Mouse (Mus musculus): ENCODE data around the gene Fap.

Fap gene

GRCm38 (mm10) chr2:62531065-62531464 lies 42.8 kb downstream of the Fap start:
- DNase-seq (ENCODE audit: low spot score), result no peak

DNA sequence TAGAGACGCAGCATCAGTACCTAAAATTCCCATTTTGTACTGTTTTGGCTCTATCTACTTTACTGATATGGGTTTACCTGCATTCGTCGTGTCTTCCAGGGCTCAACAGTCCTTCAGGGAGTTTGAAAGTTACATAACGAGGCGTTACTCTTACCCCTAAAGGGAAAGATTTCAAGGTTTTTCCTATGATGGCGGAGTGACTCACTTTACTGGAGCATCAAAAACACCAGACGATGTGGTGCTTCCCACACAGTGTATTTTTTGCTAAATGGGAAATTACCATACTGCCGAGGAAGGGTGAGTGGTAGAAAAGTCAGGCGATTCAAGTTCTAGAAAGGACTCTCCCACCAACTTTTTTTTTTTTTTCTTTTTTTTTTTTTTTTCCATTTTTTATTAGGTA lies 47.5 kb downstream of the Fap start:
- DNase-seq (ENCODE audit: low spot score), result no peak

GRCm38 (mm10) chr2:62517790-62518189 lies 56.1 kb downstream of the Fap start:
- DNase-seq (ENCODE audit: low spot score), result no peak

- no peak for DNase-seq (ENCODE audit: low spot score)
These were observed 59.4 kb downstream of the Fap start for GRCm38 (mm10) chr2:62514477-62514876.

GRCm38 (mm10) chr2:62513477-62513876 lies 60.4 kb downstream of the Fap start:
- no peak for DNase-seq (ENCODE audit: low spot score)

- no peak for DNase-seq (ENCODE audit: low spot score)
These were observed 66.7 kb downstream of the Fap start for GRCm38 (mm10) chr2:62507130-62507529.

DNA sequence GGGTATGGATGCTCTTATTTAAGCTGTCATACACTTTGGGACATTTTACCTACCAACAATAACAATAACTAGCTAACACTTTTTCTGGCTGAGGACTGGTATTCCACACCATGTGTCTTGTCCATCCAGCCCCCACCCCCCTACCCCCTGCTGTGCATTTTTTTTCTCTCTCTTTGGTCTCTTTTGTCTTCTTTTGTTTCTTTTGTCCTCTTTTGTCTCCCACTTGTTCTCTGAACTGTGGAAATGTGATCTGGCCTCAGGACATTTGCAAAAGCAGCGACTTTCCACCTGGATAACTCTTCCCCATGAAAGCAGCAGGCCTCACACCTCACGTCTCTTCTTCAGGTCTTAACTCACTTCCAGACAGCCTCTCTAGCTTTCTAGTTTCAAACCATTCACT lies 67.4 kb downstream of the Fap start:
- no peak for DNase-seq (ENCODE audit: low spot score)

GRCm38 (mm10) chr2:62504269-62504796 lies 69.5 kb downstream of the Fap start:
- DNase-seq (ENCODE audit: low spot score), result no peak

DNA sequence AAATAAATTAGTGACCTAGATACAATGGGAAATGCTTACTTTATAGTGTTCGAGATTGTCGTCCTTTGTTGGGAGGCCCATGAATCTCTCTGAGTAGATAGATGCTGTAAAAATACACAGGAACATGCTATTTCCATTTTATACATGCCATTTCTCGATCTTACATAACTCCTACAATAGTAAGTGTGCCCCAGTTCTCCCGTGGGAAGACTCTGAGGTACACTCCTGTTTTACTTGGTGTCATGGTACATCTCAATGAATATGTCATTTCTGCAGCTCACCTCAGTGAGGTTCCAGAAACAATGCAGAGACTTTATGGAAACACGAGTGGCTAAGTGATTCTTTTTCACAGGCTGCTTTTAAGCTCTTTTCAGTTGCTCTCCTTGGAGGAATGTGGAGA lies 70.5 kb downstream of the Fap start:
- DNase-seq (ENCODE audit: low spot score), result no peak

DNA sequence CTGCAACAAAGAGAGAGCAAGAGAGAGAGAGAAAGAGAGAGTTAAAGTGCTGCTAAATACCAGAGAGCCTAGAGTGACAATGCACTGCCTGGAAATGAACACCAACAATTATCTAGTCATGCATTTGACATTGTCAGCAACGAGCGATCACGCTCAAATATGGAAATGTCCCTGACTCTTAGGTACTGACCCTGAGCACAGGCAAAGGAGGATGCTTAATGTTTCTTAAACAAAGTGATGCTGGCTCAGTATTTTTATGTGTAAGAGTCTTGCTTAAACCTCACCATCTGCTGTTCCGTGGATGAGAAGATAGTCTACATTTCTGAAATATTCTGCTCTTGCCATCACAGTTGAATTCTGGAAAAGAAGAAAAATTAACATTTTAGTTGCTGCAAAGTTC lies 71.4 kb downstream of the Fap start:
- no peak for DNase-seq (ENCODE audit: low spot score)

DNA sequence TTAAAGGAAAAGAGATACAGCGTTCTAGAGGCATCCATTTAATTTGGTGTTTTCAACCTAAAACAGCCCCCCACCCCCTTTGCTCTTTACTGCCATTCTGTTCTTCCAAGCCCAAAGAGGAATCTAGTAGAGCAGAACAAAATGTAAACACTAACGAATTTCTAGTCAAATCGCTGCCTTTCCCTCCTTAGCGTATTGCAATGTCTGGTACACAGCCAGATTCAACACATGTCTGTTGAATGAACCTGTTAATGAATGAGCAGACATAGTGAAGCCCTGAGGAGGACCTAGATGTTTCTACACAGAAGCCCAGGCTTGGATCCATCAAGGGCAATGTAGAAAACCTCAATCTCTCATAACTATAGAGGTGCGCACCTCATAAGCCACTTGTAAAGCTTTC lies 75.1 kb downstream of the Fap start:
- no peak for DNase-seq (ENCODE audit: low spot score)

- no peak for DNase-seq (ENCODE audit: low spot score)
These were observed 75.8 kb downstream of the Fap start for GRCm38 (mm10) chr2:62498086-62498485.

DNA sequence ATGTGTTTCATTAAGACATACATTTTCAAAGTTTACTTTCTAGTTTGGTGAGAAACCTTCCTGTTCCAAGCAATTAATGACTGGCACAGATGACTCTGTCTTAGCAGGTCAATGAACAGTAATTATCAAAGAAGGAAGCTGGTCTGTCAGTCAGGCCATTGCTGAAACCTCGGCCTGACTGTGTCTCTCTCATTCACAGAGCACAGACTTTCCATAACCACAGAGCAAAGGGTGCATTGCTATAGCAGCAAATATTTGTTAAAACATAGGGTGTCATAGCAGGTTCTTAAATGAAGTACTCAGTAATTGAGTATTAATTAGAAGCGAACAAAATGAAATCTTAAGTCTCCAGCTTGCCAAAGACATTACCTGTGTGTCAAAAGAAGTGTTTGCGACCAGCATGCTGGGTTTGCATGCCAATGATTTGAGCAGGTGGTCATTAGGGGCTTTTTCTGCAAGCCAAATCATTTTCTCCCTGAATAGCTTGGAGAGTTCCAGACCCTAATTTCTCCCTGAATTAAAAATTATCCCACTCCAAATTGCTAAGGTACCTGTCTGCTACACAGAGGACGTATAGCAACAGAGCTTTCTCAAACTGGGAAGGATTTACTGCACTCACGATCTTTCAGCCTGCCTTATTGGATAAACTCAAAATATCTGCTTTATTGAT lies 76.4 kb downstream of the Fap start:
- no peak for DNase-seq (ENCODE audit: low spot score)

DNA sequence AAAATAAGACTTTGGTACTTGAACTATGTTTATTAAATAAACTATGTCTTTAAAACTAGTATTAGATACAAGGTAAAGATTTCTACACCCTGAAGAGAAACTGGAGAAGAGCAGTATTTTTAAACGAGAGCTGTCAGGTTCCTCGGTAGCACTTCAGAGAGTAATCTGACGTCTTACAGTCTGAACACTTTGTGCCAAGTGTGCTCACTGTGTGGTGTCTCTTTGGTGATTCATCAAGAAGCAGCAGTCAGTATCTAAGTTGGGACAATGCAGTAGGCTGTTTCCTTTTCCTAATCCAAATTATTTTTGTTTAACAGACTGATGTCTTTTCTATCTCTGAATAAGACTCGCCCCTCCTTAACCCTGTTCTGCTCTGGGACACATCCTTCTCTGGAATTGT lies 78.5 kb downstream of the Fap start:
- no peak for DNase-seq (ENCODE audit: low spot score)

- no peak for DNase-seq (ENCODE audit: low spot score)
These were observed 84.0 kb downstream of the Fap start for GRCm38 (mm10) chr2:62489832-62490231.

- no peak for DNase-seq (ENCODE audit: low spot score)
These were observed 89.0 kb downstream of the Fap start for GRCm38 (mm10) chr2:62484906-62485305.

GRCm38 (mm10) chr2:62483550-62483949 lies 90.3 kb downstream of the Fap start, which contains the start of gene Gcg:
Gcg (minus strand) TSS chr2:62483650.
- no peak for DNase-seq (ENCODE audit: low spot score)

DNA sequence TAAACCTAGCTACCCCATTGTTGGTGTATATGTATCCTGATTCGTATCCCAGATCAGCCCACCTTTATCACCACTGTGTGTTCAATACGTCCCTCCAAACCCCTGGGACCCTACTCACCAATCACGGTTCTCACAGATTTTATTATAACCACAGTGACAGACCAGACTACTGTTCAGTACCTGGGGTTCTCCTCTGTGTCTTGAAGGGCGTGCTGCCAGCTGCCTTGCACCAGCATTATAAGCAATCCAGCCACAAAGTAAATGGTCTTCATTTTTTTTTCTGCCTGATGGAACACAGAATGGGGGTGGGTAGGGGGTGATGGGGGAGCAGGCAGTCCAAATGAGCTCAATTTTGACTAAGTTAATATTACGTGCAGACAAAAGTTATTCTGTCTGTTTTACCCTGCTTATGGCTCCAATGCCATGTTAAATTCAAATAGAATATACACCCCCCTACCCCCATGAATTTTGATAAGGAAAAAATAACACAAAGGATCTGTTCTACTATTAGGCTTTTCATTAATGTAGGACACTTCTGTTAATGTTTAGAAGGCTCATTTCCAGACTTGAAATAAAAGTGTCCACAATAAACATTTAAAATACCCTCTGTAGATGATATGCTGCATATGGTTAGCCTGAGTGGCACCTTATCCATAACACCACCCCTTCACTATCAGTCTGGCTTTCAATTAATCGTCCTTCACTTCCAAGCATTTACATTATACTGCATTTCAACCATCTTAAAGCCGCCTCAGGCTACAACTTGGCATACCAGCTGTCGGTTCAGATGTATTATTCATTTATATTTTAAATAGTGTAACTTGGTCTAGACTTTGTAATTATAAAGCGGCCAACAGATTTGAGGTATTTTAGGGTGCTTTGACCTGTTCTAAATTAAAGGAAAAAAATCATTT lies 93.3 kb downstream of the Fap start:
- no peak for DNase-seq (ENCODE audit: low spot score)

GRCm38 (mm10) chr2:62469551-62469950 lies 104.3 kb downstream of the Fap start:
- no peak for DNase-seq (ENCODE audit: low spot score)

GRCm38 (mm10) chr2:62463287-62463686 lies 110.6 kb downstream of the Fap start:
- no peak for DNase-seq (ENCODE audit: low spot score)

GRCm38 (mm10) chr2:62462174-62462573 lies 111.7 kb downstream of the Fap start:
- no peak for DNase-seq (ENCODE audit: low spot score)

DNA sequence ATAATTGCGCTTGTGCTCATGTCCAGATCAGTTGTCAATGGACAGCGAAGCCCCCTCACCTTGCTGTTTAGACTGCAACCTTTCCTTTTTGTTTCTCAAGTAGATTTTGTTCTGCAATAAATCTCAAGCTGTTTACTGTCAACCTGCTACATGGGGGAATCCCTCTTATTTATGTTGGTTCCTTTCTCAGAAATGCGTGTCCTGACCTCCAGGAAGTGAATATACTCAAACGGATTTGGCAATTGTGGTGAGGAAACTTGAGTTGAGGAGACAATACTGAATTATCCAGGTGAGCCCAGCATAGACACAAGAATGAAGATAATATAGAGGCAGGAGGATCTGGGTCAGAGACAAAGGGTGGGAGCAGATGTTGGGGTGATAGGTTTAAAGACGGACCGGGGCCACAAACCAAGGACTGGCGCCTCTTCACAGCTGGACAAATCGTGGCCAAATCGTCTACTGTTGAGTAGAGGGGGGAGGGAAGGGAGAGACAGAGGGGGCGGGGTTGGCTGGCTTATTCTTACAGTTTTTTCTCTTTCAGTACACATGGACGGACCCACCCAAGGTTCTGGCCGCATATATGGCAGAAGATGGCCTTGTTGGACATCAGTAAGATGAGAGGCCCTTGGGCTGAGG lies 112.9 kb downstream of the Fap start:
- DNase-seq (ENCODE audit: low spot score), result no peak

GRCm38 (mm10) chr2:62460231-62460710 lies 113.6 kb downstream of the Fap start:
- DNase-seq (ENCODE audit: low spot score), result no peak

Data from c-Kit-positive CD71-positive TER-119-positive erythroid progenitor cells, embryonic 14.5 days (primary cell).